Mouse (Mus musculus) adrenal gland (tissue): ENCODE results near the gene Swt1.

Source experiments
- intact Hi-C: fragments of 180-260 bp; cut with DNase I; formaldehyde crosslinking; loops from one replicate; pipeline ENCODE4 v1.15.1; 2025
- microRNA-seq, 2 experiments: library from miRNA; unstranded; fragments of <30 nt; microRNA quantifications; one replicate each; pipeline ENCODE4; 2019

Gene Swt1

DNA sequence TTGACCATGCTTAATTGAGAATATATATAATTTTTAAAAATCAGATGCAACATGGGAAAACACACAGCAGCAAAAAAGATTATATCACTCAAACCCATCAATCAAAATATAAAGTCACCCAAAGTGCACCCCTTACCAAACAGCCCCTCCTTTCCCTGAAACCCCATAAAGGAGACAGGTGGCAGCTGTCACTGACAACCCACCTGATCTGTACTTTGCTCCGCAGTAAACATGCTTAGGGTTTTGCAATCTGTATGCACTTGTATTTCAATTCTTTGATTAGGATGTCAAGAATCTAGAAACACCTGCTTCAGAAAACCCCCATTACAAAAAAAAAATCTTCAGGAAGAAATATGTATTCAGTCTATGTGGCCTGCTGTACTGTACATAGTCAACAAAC lies 102.9 kb downstream of the Swt1 start:
- intact Hi-C loops = no loop called here

DNA sequence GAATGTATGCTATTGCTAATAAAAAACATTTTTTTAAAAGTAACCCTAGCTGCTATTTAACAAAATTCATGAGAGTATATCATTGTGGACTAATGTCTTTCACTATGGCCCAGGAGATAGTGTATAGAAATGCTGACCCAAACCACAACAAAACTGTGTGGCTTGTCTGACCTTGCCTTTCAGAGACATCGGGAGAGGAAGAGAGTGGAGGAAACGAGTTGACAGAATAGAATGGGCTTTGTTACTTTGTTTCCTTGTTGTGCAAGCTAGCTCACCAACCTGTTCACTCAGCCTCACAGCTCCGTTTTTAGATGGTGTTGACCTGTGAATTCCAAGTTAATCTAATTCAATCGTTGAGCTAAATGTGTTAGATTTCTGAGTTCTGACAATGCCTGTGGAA lies 107.8 kb downstream of the Swt1 start:
- intact Hi-C loops = no loop called here

DNA sequence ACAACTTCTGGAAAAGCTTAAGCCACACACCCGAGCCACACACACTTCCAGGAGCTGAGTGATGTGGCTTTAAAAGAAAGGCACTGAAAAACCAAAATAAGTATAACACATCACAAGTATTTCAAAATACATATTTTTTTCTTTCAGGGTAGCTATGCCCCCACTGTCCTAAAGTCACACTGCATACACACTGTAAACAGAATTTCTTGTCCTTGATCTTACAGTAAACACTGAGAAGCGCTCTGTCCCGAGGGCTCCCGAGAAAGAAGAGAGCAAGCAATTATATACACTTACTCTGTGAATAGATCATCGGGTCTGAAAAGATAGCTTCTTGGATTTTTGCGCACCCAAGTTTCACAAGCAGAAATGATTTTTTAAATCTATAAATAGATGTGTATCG lies 109.0 kb downstream of the Swt1 start:
- intact Hi-C loops = no loop called here

Small RNA genes lying within 50 kb of the gene (microRNA-seq; reads per million reads assigned to microRNA genes)
- 0 to 0.49 reads per million in 2 experiments for gene Mir7682
